Mouse (Mus musculus) embryonic facial prominence, embryonic 12.5 days (tissue): ENCODE measurements at regions not wholly inside any gene's neighbourhood (a gene's known extent, or its start where the extent isn't known, plus 50 kb on each side); places are given as distances from the start of the nearest gene placed in this dataset.

Experiments
- ATAC-seq: fragments of 200-750 bp; cut with Nextera tagmentation; 2 replicates; pipeline ENCODE4 v1.8.0; 2017; ENCODE audit not compliant: insufficient number of reproducible peaks, insufficient read depth, low FRiP score, low TSS enrichment
- H3K27ac ChIP-seq: fragments of 300-500 bp; sonication (generic); 2 replicates; pipeline ENCODE4 v1.5.1; 2016; ENCODE audit warnings: mild to moderate bottlenecking
- H3K27me3 ChIP-seq: fragments of 300-500 bp; sonication (generic); 2 replicates; pipeline ENCODE4 v1.6.1; 2016; ENCODE audit warnings: mild to moderate bottlenecking, moderate library complexity
- H3K36me3 ChIP-seq: fragments of 300-500 bp; sonication (generic); 2 replicates; pipeline ENCODE4 v1.6.1; 2016; ENCODE audit warnings: mild to moderate bottlenecking
- H3K4me1 ChIP-seq: fragments of 300-500 bp; sonication (generic); 2 replicates; pipeline ENCODE4 v1.6.1; 2016
- H3K4me2 ChIP-seq: fragments of 300-500 bp; sonication (generic); replicated peaks from 2 replicates; pipeline ENCODE4 v1.6.1; 2016; ENCODE audit warnings: mild to moderate bottlenecking, moderate library complexity
- H3K4me3 ChIP-seq: fragments of 300-500 bp; sonication (generic); 2 replicates; pipeline ENCODE4 v1.5.1; 2016; ENCODE audit warnings: mild to moderate bottlenecking
- H3K9ac ChIP-seq: fragments of 300-500 bp; sonication (generic); 2 replicates; pipeline ENCODE4 v1.6.1; 2016; ENCODE audit warnings: mild to moderate bottlenecking, moderate library complexity
- H3K9me3 ChIP-seq: fragments of 300-500 bp; sonication (generic); 2 replicates; pipeline ENCODE4 v1.6.1; 2016; ENCODE audit warnings: mild to moderate bottlenecking, moderate library complexity
- WGBS: fragments of 180-500 bp; shearing (Covaris S2); methylation state at CpG from one replicate; pipeline ENCODE4 v1.1.7; 2016; 5-methylcytosine and 5-hydroxymethylcytosine counted together

DNA sequence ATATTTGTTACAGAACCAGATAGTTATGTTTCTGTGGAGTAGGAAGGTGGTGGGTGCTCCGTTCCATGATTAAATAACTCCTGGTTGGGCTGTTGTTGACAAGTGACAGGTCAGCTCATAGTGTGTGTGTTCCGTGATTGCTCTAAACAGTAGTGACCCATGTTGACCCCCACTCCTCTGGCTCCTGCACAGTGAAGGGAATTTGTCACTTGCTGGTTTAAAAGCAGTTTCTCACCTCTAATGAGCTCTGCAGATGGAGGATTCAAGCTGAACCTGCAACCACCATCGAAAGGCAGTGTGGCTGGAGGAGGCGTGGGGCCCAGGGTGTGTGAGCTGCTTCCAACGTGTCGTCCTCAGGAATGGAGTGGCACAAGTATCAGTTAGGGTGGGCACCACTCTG lies 482.6 kb upstream of the Cdh4 start:
- H3K4me1 ChIP-seq, result peaks cover 12% of the 10 kb centered on the region
- H3K4me3 ChIP-seq, result no peak overlapping the region
- ATAC-seq, result no peak
- H3K27ac ChIP-seq, result peak overlapping the region; percentile 18; the same call in 1 of the 2 replicates
- no peak overlapping the region for H3K4me2 ChIP-seq
- no peaks in the 10 kb centered on the region for H3K27me3 ChIP-seq
- H3K36me3 ChIP-seq, result no peaks in the 10 kb centered on the region
- 61% methylated on average over 6 of the region's 6 CpGs for WGBS
- no peaks in the 10 kb centered on the region for H3K9me3 ChIP-seq
- H3K9ac ChIP-seq, result no peak overlapping the region

DNA sequence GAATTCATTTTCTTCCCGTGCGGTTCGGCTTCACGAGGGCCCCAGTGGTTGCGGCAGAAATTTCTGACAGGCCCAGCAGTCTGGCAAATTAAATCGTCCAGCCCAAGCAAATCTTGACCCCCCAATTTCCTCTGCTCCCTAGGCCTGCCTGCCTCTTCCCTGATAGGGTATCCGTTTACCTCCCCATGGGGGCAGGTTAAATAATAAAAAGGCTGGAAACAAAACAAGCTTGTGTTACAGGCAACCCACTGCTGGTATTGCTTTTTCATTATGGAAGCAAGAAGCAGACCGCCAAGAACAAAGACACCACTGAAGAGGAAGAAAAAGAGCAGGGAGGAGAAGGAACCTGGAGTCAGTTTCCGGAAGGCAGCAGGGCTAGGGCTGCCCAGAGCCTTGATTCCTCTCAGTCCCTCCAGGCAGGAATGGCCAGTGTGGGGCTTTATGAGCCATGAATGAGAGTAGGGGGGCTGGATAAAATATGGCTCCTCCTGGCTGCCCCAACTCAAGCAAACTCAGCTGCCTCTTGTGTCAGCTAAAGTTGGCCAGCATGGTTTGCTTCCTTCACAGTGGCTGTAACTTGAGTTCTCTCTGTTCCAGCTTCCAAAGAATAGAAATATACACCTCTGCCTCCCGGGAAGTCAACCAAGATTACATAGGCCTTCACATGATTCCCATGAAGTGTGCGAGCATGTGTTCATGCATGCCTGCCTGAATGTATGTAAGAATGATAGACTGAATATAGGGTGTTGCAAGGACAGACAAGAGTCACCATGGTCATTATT lies 474.5 kb upstream of the Cdh4 start:
- no peak overlapping the region for H3K4me3 ChIP-seq
- peaks cover 19% of the 10 kb centered on the region for H3K4me1 ChIP-seq
- 26% methylated on average over 11 of the region's 11 CpGs for WGBS
- H3K9me3 ChIP-seq, result no peaks in the 10 kb centered on the region
- no peaks in the 10 kb centered on the region for H3K27me3 ChIP-seq
- H3K27ac ChIP-seq, result peak overlapping the region; percentile 84
- no peaks in the 10 kb centered on the region for H3K36me3 ChIP-seq
- no peak overlapping the region for H3K4me2 ChIP-seq
- peak; percentile 58 for ATAC-seq
- H3K9ac ChIP-seq, result no peak overlapping the region

DNA sequence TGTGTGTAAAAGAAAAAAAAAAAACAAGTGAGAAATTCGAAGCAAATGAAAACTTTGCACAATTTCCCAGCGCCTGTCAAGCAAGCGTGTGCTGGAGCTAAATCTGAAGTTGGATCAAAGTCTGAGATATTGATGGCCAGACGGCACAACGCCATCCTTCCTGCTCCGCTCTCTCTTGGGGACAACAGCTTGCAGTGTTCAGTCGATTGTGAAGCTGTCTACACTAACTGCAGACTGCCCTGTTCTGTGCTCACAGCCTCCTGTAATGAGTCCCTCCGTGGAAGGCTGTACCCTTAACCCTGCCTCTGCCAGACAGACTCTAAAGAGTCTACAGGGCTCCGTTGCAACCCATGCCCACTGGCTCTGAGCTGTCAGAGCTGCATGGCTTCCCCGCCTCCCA lies 472.5 kb upstream of the Cdh4 start:
- 62% methylated on average over 10 of the region's 10 CpGs for WGBS
- Histone ChIP-seq H3K4me1 (peaks cover 19% of the 10 kb centered on the region), H3K27ac (no peak overlapping the region), H3K4me2 (no peak overlapping the region), H3K4me3 (no peak overlapping the region), H3K9ac (no peak overlapping the region), H3K36me3 (no peaks in the 10 kb centered on the region), H3K9me3 (no peaks in the 10 kb centered on the region), H3K27me3 (no peaks in the 10 kb centered on the region)
- ATAC-seq, result no peak

DNA sequence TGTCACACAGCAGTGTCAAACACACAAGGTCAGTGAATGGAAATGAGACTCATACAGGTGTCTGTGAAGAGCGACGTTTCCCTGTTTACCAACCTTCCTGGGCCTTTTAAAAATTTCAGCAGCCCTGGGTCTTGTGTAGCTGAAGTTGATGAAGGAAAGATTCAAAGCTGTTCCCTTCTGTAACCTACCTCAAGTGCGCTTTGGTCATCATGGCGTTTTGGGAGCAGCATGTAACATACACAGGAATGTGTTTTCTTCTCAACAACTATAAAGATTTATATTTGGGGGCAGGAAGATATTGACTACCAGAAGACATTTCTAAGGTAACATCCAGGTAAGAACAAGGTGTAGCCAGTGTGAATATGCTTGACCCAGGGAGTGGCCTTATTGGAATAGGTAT lies 466.9 kb upstream of the Cdh4 start:
- H3K4me3 ChIP-seq, result no peak overlapping the region
- no peaks in the 10 kb centered on the region for H3K4me1 ChIP-seq
- H3K9ac ChIP-seq, result no peak overlapping the region
- no peak overlapping the region for H3K4me2 ChIP-seq
- ATAC-seq, result no peak
- H3K27ac ChIP-seq, result no peak overlapping the region
- H3K27me3 ChIP-seq, result no peaks in the 10 kb centered on the region
- WGBS, result 94% methylated on average over 4 of the region's 4 CpGs
- H3K36me3 ChIP-seq, result no peaks in the 10 kb centered on the region
- no peaks in the 10 kb centered on the region for H3K9me3 ChIP-seq

DNA sequence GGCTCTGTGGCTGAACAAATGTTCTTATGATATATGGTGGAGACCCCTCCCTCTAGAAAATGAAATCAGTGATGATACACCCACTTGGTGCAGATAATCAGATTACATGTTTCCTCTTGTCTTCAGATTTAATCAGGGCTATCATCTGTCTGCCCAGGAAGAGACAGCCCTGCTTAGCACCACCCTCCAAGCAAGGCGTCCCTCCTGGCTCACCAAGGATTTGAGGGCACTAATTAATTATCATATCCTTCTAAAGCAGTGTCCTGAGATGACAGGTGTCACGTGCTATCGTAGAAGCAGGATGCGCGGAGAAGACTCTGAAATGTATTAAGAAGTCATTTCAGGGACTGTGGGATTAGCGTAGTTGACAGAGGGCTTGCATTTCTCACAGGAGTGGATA lies 466.2 kb upstream of the Cdh4 start:
- Histone ChIP-seq H3K4me2 (no peak overlapping the region), H3K4me1 (no peaks in the 10 kb centered on the region), H3K27ac (no peak overlapping the region), H3K9ac (no peak overlapping the region), H3K36me3 (no peaks in the 10 kb centered on the region), H3K9me3 (no peaks in the 10 kb centered on the region), H3K27me3 (no peaks in the 10 kb centered on the region), H3K4me3 (no peak overlapping the region)
- 76% methylated on average over 6 of the region's 6 CpGs for WGBS
- ATAC-seq, result no peak

DNA sequence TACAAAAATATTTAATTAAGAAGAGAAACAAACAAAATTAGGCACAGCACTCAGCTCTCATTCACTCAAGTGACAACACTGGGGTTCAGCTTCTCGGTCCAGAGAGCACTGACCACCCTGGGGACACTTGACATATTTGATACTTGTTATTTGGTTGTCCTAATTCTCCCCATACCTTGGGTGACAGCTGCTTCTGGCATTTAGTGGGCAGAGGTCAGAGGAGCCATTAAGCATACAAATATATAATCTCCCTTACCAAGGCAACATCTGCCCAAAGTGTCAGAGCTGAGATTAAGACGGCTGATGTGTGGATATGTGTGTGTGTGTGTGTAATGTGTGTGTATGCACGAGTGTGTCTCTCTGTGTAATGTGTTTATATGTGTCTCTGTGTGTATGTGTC lies 465.7 kb upstream of the Cdh4 start:
- Histone ChIP-seq H3K36me3 (no peaks in the 10 kb centered on the region), H3K4me2 (no peak overlapping the region), H3K9ac (no peak overlapping the region), H3K27ac (no peak overlapping the region), H3K4me1 (no peaks in the 10 kb centered on the region), H3K4me3 (no peak overlapping the region), H3K27me3 (no peaks in the 10 kb centered on the region), H3K9me3 (no peaks in the 10 kb centered on the region)
- ATAC-seq, result no peak
- WGBS, result 57% methylated on average over 3 of the region's 3 CpGs

DNA sequence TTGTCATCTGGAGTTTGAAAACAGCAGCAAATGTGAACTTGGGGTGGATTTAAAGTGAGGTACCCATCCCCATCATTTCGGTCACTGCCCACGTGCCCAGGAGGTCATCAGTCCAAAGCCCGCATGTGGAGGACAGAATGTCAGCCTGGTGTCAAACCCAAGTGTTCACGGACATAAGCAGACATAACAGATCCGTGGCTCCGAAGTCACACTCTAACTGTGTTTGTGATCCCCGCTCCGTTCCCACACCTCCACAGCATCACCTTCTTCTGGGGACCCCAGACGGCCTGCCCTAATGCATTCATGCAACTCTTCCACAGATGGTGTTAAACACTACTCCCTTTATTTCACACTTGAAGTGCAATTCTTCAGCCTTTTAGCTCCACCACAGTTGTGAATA lies 462.8 kb upstream of the Cdh4 start:
- Histone ChIP-seq H3K9me3 (no peaks in the 10 kb centered on the region), H3K4me2 (no peak overlapping the region), H3K4me1 (peaks cover 8% of the 10 kb centered on the region), H3K9ac (no peak overlapping the region), H3K4me3 (no peak overlapping the region), H3K36me3 (no peaks in the 10 kb centered on the region), H3K27me3 (0 out of 2 replicates have a peak, but pooled peaks cover 2% of the 10 kb centered on the region), H3K27ac (no peak overlapping the region)
- no peak for ATAC-seq
- WGBS, result 89% methylated on average over 9 of the region's 9 CpGs

DNA sequence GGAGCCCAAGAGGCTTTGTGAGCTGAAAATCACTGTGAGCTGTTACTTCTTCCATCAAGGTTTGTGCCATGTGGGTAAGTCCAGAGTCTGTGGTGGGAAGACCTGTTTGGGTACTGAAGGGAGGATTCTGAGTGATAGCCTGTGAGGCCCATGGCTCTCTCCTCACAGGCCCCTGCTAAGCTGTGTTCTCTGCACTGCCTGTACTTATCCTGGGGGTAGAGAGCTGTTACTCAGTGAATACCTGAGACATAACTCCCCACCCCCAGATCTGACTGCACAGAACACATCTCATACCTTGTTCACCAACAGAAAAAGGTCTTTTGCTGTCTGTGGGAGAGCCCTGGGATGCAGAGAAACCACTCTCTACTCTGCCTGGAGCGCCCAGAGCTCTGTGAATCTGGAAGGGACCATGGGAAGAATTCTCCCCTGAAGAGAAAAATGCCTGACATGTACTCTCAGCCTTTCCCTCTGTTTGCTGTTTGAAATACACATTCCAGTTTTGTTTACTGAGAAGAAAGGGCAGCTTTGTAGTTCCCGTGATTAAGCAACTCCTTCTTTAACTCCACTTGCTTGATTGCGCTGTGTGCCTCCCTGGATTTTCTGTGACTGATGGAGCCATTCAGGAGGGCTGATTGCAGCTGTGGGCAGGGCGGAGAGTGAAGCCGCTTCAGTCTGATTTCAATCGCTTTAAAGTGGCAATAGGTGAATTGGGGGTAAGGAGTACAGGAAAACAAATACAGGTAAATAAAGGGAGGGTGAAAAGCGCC lies 460.3 kb upstream of the Cdh4 start:
- peak overlapping the region; percentile 65; the same call in 1 of the 2 replicates for H3K27ac ChIP-seq

DNA sequence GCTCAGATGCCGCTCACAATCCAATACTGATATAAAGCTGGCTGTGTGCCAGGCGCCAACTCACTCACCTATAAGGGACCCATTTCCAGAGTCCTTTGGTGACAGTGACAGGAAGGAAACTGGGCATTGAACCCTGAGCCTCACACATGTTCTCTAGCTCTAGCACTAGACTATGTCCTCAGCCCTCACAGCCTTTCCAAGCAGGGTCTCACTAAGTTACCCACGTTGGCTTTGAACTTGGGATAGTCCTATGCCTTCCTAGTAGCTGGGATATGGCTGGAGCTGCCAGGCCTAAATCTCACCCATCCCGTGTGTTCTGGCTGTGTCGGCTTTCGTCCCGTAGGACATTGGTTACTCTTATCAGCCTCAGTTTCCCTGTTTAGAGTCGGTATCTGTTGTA lies 458.4 kb upstream of the Cdh4 start:
- ATAC-seq, result no peak
- H3K9me3 ChIP-seq, result no peaks in the 10 kb centered on the region
- peaks cover 16% of the 10 kb centered on the region for H3K4me1 ChIP-seq
- 89% methylated on average over 8 of the region's 8 CpGs for WGBS
- H3K4me3 ChIP-seq, result no peak overlapping the region
- H3K27me3 ChIP-seq, result 0 out of 2 replicates have a peak, but pooled peaks cover 2% of the 10 kb centered on the region
- H3K27ac ChIP-seq, result no peak overlapping the region
- H3K4me2 ChIP-seq, result no peak overlapping the region
- H3K36me3 ChIP-seq, result no peaks in the 10 kb centered on the region
- H3K9ac ChIP-seq, result no peak overlapping the region

More for the DNA sequence above, 460.3 kb upstream of the Cdh4 start:
- WGBS, result 35% methylated on average over 7 of the region's 7 CpGs
- Histone ChIP-seq H3K4me2 (no peak overlapping the region), H3K27me3 (0 out of 2 replicates have a peak, but pooled peaks cover 2% of the 10 kb centered on the region), H3K36me3 (no peaks in the 10 kb centered on the region), H3K4me1 (peaks cover 12% of the 10 kb centered on the region), H3K4me3 (no peak overlapping the region), H3K9ac (no peak overlapping the region), H3K9me3 (no peaks in the 10 kb centered on the region)
- no peak for ATAC-seq

DNA sequence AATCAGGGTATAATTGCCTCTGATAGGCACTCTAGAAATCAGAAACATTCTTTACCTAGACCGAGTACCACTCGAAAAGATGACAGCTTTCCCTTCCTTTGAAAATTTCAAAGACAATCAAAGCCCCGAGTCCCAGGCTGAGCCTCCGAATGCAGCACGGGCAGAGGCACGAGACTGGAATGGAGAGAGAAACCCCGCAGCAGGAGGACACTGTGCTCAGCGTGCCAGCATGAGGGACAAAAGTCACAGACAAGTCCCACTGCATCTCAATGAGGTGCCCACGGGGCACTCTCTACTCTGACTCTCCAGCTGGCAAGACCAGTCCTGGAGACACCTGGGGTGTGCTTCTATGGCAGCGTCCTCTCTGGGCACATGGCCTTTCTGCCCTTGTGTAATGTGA lies 454.3 kb upstream of the Cdh4 start:
- Histone ChIP-seq H3K4me3 (no peak overlapping the region), H3K4me1 (peaks cover 17% of the 10 kb centered on the region; the same call in 1 of the 2 replicates), H3K9me3 (no peaks in the 10 kb centered on the region), H3K4me2 (no peak overlapping the region), H3K9ac (no peak overlapping the region), H3K27ac (no peak overlapping the region), H3K36me3 (no peaks in the 10 kb centered on the region), H3K27me3 (0 out of 2 replicates have a peak, but pooled peaks cover 2% of the 10 kb centered on the region)
- no peak for ATAC-seq
- 52% methylated on average over 10 of the region's 10 CpGs for WGBS

DNA sequence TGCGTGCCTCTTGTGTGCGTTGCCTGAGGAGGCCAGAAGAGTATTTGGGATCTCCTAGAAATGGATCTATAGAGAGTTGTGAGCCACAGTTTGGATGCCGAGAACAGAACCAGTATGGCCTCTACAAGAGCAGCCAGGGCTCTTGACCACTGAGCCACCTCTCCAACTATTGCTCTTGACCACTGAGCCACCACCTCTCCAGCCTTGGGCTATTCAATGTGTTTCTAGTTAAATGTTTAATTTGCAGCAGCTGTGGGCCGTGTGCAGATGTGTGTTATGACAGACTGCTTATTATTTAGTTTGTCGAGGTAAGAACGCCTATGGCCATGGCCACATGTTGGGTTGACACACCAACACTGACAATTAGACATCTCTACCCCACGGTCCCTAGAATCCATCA lies 452.9 kb upstream of the Cdh4 start:
- H3K27ac ChIP-seq, result no peak overlapping the region
- no peak overlapping the region for H3K4me2 ChIP-seq
- no peak overlapping the region for H3K4me3 ChIP-seq
- no peaks in the 10 kb centered on the region for H3K9me3 ChIP-seq
- 48% methylated on average over 7 of the region's 7 CpGs for WGBS
- peaks cover 18% of the 10 kb centered on the region; the same call in 1 of the 2 replicates for H3K4me1 ChIP-seq
- no peaks in the 10 kb centered on the region for H3K27me3 ChIP-seq
- no peak overlapping the region for H3K9ac ChIP-seq
- no peaks in the 10 kb centered on the region for H3K36me3 ChIP-seq
- ATAC-seq, result no peak

DNA sequence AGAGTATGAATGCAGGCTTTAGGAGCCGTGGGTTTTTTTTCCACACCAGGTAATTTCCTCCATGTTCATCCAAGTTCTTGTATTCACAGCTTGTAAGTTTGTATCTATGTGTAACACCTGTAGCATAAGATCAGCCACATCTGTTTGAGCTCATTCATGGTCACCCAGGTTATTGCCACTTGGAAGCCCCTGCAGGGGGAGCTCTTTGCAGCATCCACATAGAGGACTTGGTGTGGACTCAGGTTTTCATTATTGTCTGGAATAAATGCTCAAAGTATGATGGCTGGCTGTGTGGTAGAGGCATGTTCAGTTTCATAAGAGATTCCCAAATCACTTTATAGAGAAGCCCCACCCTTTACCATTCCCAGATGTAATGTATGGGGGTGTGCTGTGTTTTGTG lies 452.4 kb upstream of the Cdh4 start:
- Histone ChIP-seq H3K4me1 (peaks cover 18% of the 10 kb centered on the region; the same call in 1 of the 2 replicates), H3K4me3 (no peak overlapping the region), H3K4me2 (no peak overlapping the region), H3K36me3 (no peaks in the 10 kb centered on the region), H3K9me3 (no peaks in the 10 kb centered on the region), H3K27ac (no peak overlapping the region), H3K27me3 (no peaks in the 10 kb centered on the region), H3K9ac (no peak overlapping the region)
- ATAC-seq, result no peak
- WGBS, result 69% methylated on average over 1 of the region's 1 CpGs
